In the genomic region with DNA sequence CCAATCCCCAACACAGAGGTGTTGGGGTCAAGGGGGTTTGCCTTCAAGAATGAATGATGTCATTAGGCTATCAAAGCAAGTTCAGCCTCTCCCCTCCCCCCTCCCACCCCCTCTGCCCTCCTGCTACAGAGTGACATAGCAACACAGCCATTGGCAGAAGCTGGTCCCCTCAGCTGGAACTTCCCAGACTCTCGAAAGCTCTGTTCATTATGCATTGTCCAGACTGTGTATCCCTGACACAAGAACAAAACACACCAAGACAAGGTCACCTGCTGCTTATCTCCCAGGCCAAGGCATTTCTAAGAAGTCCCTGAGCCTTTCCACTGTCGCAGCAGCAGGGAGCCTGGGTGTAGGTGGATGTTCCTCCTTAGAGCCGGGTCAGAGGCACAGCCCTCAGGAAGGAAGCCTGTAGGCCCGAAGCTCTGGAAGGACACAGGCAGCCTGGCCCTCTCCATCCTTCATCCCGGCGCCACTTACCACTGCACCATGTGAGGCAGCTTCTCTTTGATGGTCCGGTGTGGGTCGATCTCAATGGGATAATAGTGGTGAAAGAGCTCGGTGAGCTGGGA, we compare ENCODE assay signal across 18 mouse cellular contexts. TPM values are rescaled to one million over a fixed set of nuclear protein-coding genes. Genes with fewer than 3 reads are reported as not detected.
"Had no signal": no experiment of that assay in that cellular context is flagged by ENCODE, and none has a peak within 500 bp of the region (broad histone marks: within the 10 kb centered on the region; RNA-seq: fewer than 3 reads in every experiment).

No protein-coding gene starts in this region.

- H3K4me2 ChIP-seq: limb, embryonic 12.5 days; liver, embryonic 13.5 days; neural tube, embryonic 13.5 days had no signal

- H3K27me3 ChIP-seq: limb, embryonic 12.5 days; liver, embryonic 13.5 days; neural tube, embryonic 13.5 days had no signal

- H3K27ac ChIP-seq: kidney, postnatal 0 days; limb, embryonic 12.5 days; liver, embryonic 13.5 days; neural tube, embryonic 13.5 days had no signal

- H3K9me3 ChIP-seq: limb, embryonic 12.5 days; liver, embryonic 13.5 days; neural tube, embryonic 13.5 days had no signal

- H3K9ac ChIP-seq: limb, embryonic 12.5 days; liver, embryonic 13.5 days; neural tube, embryonic 13.5 days had no signal

- DNase-seq: kidney, adult 2 months; kidney, postnatal 36 days; layer of hippocampus, adult 9-11 months; layer of hippocampus, postnatal 36 days; liver; liver, embryonic 13.5 days; lung, adult 18-20 months; midbrain, embryonic 14.5 days; right cerebral cortex, adult 18-20 months; right cerebral cortex, postnatal 25 days; thymus, adult 2 months; thymus, postnatal 25 days had no signal

- H3K4me3 ChIP-seq: limb, embryonic 12.5 days; liver, embryonic 13.5 days; neural tube, embryonic 13.5 days had no signal

- ATAC-seq: intestine, embryonic 16.5 days had no signal

RNA-seq across cellular contexts. Expression of a gene that starts 6.0 kb away (rescaled TPM):
- total RNA-seq: megakaryocyte-erythroid progenitor cell, adult 5-6 weeks had no signal
- polyA plus RNA-seq: small intestine, adult 2 months had no signal

RNA-seq across cellular contexts. Expression of a gene that starts 20.3 kb away (rescaled TPM):
- total RNA-seq: megakaryocyte-erythroid progenitor cell, adult 5-6 weeks had no signal
